Mouse (Mus musculus) heart, embryonic 14.5 days (tissue): Measurements from ENCODE around the gene Ftsj3. TPM values are rescaled to one million over a fixed set of nuclear protein-coding genes. Genes with fewer than 3 reads are reported as not detected.

Source experiments
- ATAC-seq: fragments of 200-750 bp; cut with Nextera tagmentation; 2 replicates; pipeline ENCODE4 v1.8.0; 2017; ENCODE audit warnings: low read depth, moderate TSS enrichment; ENCODE audit not compliant: insufficient number of reproducible peaks, insufficient read depth, low FRiP score
- H3K27ac ChIP-seq, 2 experiments: fragments of 200-500 bp in 1 of 2; fragments of 300-500 bp in 1 of 2; sonication (generic) in 1 of 2; replicated peaks in 1 of 2; 2 replicates each; pipeline ENCODE4 v1.5.1; 2012 to 2014; ENCODE audit warnings: low read depth in 2 of 2, low read length in 2 of 2, control low read depth in 1 of 2, mild to moderate bottlenecking in 1 of 2, mixed read lengths in 1 of 2; ENCODE audit not compliant: control insufficient read depth in 1 of 2, insufficient read depth in 1 of 2
- H3K27me3 ChIP-seq: fragments of 300-500 bp; sonication (generic); 2 replicates; pipeline ENCODE4 v1.6.1; 2014; ENCODE audit warnings: mild to moderate bottlenecking, low read length, control low read depth; ENCODE audit not compliant: control insufficient read depth, insufficient read depth
- H3K36me3 ChIP-seq: fragments of 300-500 bp; sonication (generic); 2 replicates; pipeline ENCODE4 v1.6.1; 2014; ENCODE audit warnings: mild to moderate bottlenecking, control low read depth, low read length, mixed read lengths; ENCODE audit not compliant: control insufficient read depth, insufficient read depth
- H3K4me1 ChIP-seq, 2 experiments: fragments of 200-500 bp in 1 of 2; fragments of 300-500 bp in 1 of 2; sonication (generic) in 1 of 2; 2 replicates each; pipeline ENCODE4 v1.6.1; 2012 to 2014; ENCODE audit warnings: low read length in 2 of 2, control low read depth in 1 of 2, mixed read lengths in 1 of 2; ENCODE audit not compliant: control insufficient read depth in 2 of 2, insufficient read depth in 2 of 2
- H3K4me2 ChIP-seq: fragments of 300-500 bp; sonication (generic); 2 replicates; pipeline ENCODE4 v1.6.1; 2014; ENCODE audit warnings: mild to moderate bottlenecking, low read length
- H3K4me3 ChIP-seq, 2 experiments: fragments of 200-500 bp in 1 of 2; fragments of 300-500 bp in 1 of 2; sonication (generic) in 1 of 2; 2 replicates each; pipeline ENCODE4 v1.5.1; 2012 to 2014; ENCODE audit warnings: low read length in 2 of 2, mild to moderate bottlenecking in 2 of 2, control low read depth in 1 of 2, low read depth in 1 of 2, moderate library complexity in 1 of 2; ENCODE audit not compliant: control insufficient read depth in 1 of 2, insufficient read depth in 1 of 2
- H3K9ac ChIP-seq: fragments of 300-500 bp; sonication (generic); 2 replicates; pipeline ENCODE4 v1.6.1; 2014; ENCODE audit warnings: mild to moderate bottlenecking, low read length
- H3K9me3 ChIP-seq: fragments of 300-500 bp; sonication (generic); 2 replicates; pipeline ENCODE4 v1.6.1; 2016; ENCODE audit warnings: low read length, control low read depth; ENCODE audit not compliant: control insufficient read depth
- WGBS: fragments of 180-500 bp; shearing (Covaris S2); extraction: QIAGEN DNeasy Blood & Tissue Kit; methylation state at CpG from one replicate; pipeline ENCODE4 v1.1.7; 2014; 5-methylcytosine and 5-hydroxymethylcytosine counted together
- polyA plus RNA-seq: library from polyadenylated mRNA; unstranded; fragments of >200 nt; fragmentation: Nextera tagmentation; extraction: Ambion mirVana; gene quantifications from 2 replicates; pipeline ENCODE4 v1.2.1, GENCODE M21; 2014

Ftsj3 gene
- polyA plus RNA-seq, 1 experiment from 2014 or later = 31.7 TPM

GRCm38 (mm10) chr11:106216730-106217490 is 39.0 kb downstream of the Ftsj3 start, which contains the start of gene Ddx42:
TSS of gene Ddx42 (plus strand) at chr11:106216926.
- H3K4me1 ChIP-seq = peaks cover 5 to 21% of the 10 kb centered on the region in 2 experiments
- no peaks in the 10 kb centered on the region for H3K27me3 ChIP-seq
- under 1% methylated on average over 70 of the region's 70 CpGs for WGBS
- peak within 1 kb of the TSS; percentile 97 for H3K4me3 ChIP-seq
- peak; percentile 92 for ATAC-seq
- no peaks in the 10 kb centered on the region for H3K9me3 ChIP-seq
- H3K4me2 ChIP-seq = peak within 1 kb of the TSS; percentile 74
- peaks cover 12% of the 10 kb centered on the region for H3K36me3 ChIP-seq
- peak within 1 kb of the TSS; percentile 91 to 96 for H3K27ac ChIP-seq
- H3K9ac ChIP-seq = peak within 1 kb of the TSS; percentile 99

- no peaks in the 10 kb centered on the region for H3K9me3 ChIP-seq
- peak within 1 kb of the TSS; percentile 91 to 96 for H3K27ac ChIP-seq
- peaks cover 20% of the 10 kb centered on the region for H3K36me3 ChIP-seq
- peaks cover 5 to 21% of the 10 kb centered on the region in 2 experiments for H3K4me1 ChIP-seq
- under 1% methylated on average over 46 of the region's 46 CpGs for WGBS
- peak within 1 kb of the TSS; percentile 99 for H3K9ac ChIP-seq
- peak; percentile 95 for ATAC-seq
- peak within 1 kb of the TSS; percentile 74 for H3K4me2 ChIP-seq
- no peaks in the 10 kb centered on the region for H3K27me3 ChIP-seq
- H3K4me3 ChIP-seq = peak within 1 kb of the TSS; percentile 97
These were observed 39.8 kb downstream of the Ftsj3 start, which contains the start of gene Ccdc47 for GRCm38 (mm10) chr11:106215927-106216729. TSS of gene Ccdc47 (minus strand) at chr11:106216344.

- peak overlapping the region; percentile 74 for H3K4me2 ChIP-seq
- peak overlapping the region; percentile 90 to 96; a peak in 3 of 4 replicates for H3K27ac ChIP-seq
- peaks cover 5 to 21% of the 10 kb centered on the region in 2 experiments for H3K4me1 ChIP-seq
- H3K9ac ChIP-seq = peak overlapping the region; percentile 99
- H3K36me3 ChIP-seq = peaks cover 27% of the 10 kb centered on the region
- no peaks in the 10 kb centered on the region for H3K27me3 ChIP-seq
- no peak for ATAC-seq
- H3K9me3 ChIP-seq = no peaks in the 10 kb centered on the region
- peak overlapping the region; percentile 85 to 97 for H3K4me3 ChIP-seq
- WGBS = 17% methylated on average over 7 of the region's 7 CpGs
These were observed 40.4 kb downstream of the Ftsj3 start for GRCm38 (mm10) chr11:106215450-106215859.

GRCm38 (mm10) chr11:106214856-106215255 is 41.0 kb downstream of the Ftsj3 start:
- Histone ChIP-seq H3K27ac (no peak overlapping the region), H3K9me3 (no peaks in the 10 kb centered on the region), H3K4me3 (peak overlapping the region in 1 of 2 experiments; percentile 97; a peak in 2 of 4 replicates), H3K4me2 (peak overlapping the region; percentile 74), H3K4me1 (peaks cover 5 to 21% of the 10 kb centered on the region in 2 experiments), H3K9ac (peak overlapping the region; percentile 48; the same call in 1 of the 2 replicates), H3K27me3 (no peaks in the 10 kb centered on the region), H3K36me3 (peaks cover 33% of the 10 kb centered on the region)
- no peak for ATAC-seq
- 89% methylated on average over 5 of the region's 5 CpGs for WGBS

- Histone ChIP-seq H3K27ac (no peak overlapping the region), H3K9me3 (no peaks in the 10 kb centered on the region), H3K9ac (no peak overlapping the region), H3K36me3 (peaks cover 54% of the 10 kb centered on the region), H3K4me2 (no peak overlapping the region), H3K27me3 (no peaks in the 10 kb centered on the region), H3K4me1 (peaks cover 5 to 14% of the 10 kb centered on the region in 2 experiments), H3K4me3 (no peak overlapping the region)
- WGBS = 80% methylated on average over 8 of the region's 8 CpGs
- ATAC-seq = no peak
These were observed 43.1 kb downstream of the Ftsj3 start for GRCm38 (mm10) chr11:106212771-106213170.

- WGBS = 63% methylated on average over 5 of the region's 5 CpGs
- no peak for ATAC-seq
- H3K27me3 ChIP-seq = no peaks in the 10 kb centered on the region
- no peak within 1 kb of the TSS for H3K27ac ChIP-seq
- no peak within 1 kb of the TSS for H3K4me2 ChIP-seq
- no peak within 1 kb of the TSS for H3K9ac ChIP-seq
- no peaks in the 10 kb centered on the region for H3K4me1 ChIP-seq
- peaks cover 96% of the 10 kb centered on the region for H3K36me3 ChIP-seq
- no peaks in the 10 kb centered on the region for H3K9me3 ChIP-seq
- H3K4me3 ChIP-seq = no peak within 1 kb of the TSS
These were observed 53.8 kb downstream of the Ftsj3 start, which contains the start of gene Strada for GRCm38 (mm10) chr11:106202123-106202465. TSS of gene Strada (minus strand) at chr11:106202168.

- Histone ChIP-seq H3K4me1 (no peaks in the 10 kb centered on the region), H3K9me3 (no peaks in the 10 kb centered on the region), H3K36me3 (peaks cover 96% of the 10 kb centered on the region), H3K27me3 (no peaks in the 10 kb centered on the region), H3K4me3 (no peak overlapping the region), H3K9ac (no peak overlapping the region), H3K4me2 (no peak overlapping the region), H3K27ac (no peak overlapping the region)
- WGBS = 87% methylated on average over 19 of the region's 19 CpGs
- ATAC-seq = no peak
These were observed 54.3 kb downstream of the Ftsj3 start for GRCm38 (mm10) chr11:106201337-106202122.
